Mouse (Mus musculus) brain, embryonic 14.5 days (tissue): ENCODE results near the gene Comp. TPM values are rescaled to one million over a fixed set of nuclear protein-coding genes. Genes with fewer than 3 reads are reported as not detected.

Experiments used
- DNase-seq: peaks from one replicate; pipeline ENCODE4 v3.0.0-alpha.2; 2011; ENCODE audit warnings: low read depth
- CTCF ChIP-seq: fragments of 200-500 bp; IDR thresholded peaks from 2 replicates; pipeline ENCODE4 v1.5.1; 2012; ENCODE audit warnings: inconsistent platforms, mild to moderate bottlenecking, moderate library complexity, borderline replicate concordance; ENCODE audit not compliant: insufficient read depth, insufficient read length; ENCODE audit errors: extremely low read depth
- POLR2A ChIP-seq: fragments of 200-500 bp; IDR thresholded peaks from 2 replicates; pipeline ENCODE4 v1.6.1; 2012; ENCODE audit warnings: mild to moderate bottlenecking, inconsistent platforms, borderline replicate concordance; ENCODE audit not compliant: poor library complexity, insufficient read depth, insufficient read length, severe bottlenecking; ENCODE audit errors: extremely low read depth
- polyA plus RNA-seq: library from polyadenylated mRNA; depleted of rRNA; stranded (reverse); fragments of >200 nt; gene quantifications from 2 replicates; pipeline ENCODE4 v1.2.3, GENCODE M21; 2012; rRNA removed

The Comp gene
- polyA plus RNA-seq, 1 experiment: 0.12 TPM

DNA sequence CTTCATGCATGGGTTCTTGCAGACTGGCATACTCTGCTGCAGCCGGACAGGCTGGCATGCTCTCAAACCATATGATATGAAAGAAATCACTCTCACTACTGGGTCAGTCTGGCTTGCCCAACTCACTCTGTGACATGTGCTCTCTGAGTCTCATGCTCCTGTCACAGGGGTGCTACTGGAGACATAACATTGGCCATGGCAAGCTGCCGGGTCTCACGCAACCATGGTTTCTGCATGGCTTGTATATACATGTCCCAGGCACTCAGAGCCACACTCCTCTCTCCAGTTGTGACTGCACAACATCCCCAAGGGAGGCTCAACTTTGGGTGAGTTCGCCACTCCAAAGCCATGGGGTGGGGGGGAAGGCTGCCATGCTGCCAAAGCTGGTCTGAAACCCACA, 57.9 kb downstream of the Comp start:
- TF ChIP-seq CTCF: no peak
- TF ChIP-seq POLR2A: no peak
- DNase-seq: no peak

Other genes with a start within 250 kb of the Comp start
- gene Nr2c2ap, start 242.2 kb upstream of the Comp start, polyA plus RNA-seq: 17.5 and 24.0 TPM in 2 replicates
- gene Rfxank, start 234.4 kb upstream of the Comp start, polyA plus RNA-seq: 19.1 and 20.0 TPM in 2 replicates
- 93.3 and 126 TPM in 2 replicates for gene Borcs8, start 234.1 kb upstream of the Comp start, polyA plus RNA-seq
- gene Mef2b, start 233.8 kb upstream of the Comp start, polyA plus RNA-seq: 0.22 and 0.33 TPM in 2 replicates
- 95.9 and 171 TPM in 2 replicates for gene Tmem161a, start 201.2 kb upstream of the Comp start, polyA plus RNA-seq
- 26.2 and 26.8 TPM in 2 replicates for gene Slc25a42, start 161.3 kb upstream of the Comp start, polyA plus RNA-seq
- 149 and 191 TPM in 2 replicates for gene Sugp2, start 139.3 kb upstream of the Comp start, polyA plus RNA-seq
- gene Armc6, start 139.1 kb upstream of the Comp start, polyA plus RNA-seq: 96.9 and 115 TPM in 2 replicates
- 68.5 and 80.2 TPM in 2 replicates for gene Homer3, start 90.7 kb upstream of the Comp start, polyA plus RNA-seq
- gene Ddx49, start 71.1 kb upstream of the Comp start, polyA plus RNA-seq: 61.3 and 66.2 TPM in 2 replicates
- 263 and 350 TPM in 2 replicates for gene Cope, start 71.0 kb upstream of the Comp start, polyA plus RNA-seq
- 34.1 and 45.1 TPM in 2 replicates for gene Cers1, start 57.8 kb upstream of the Comp start, polyA plus RNA-seq
- 10.2 and 12.5 TPM in 2 replicates for gene Gdf1, start 43.7 kb upstream of the Comp start, polyA plus RNA-seq
- gene Upf1, start 20.3 kb upstream of the Comp start, polyA plus RNA-seq: 20.5 and 40.3 TPM in 2 replicates
- 49.7 and 77.0 TPM in 2 replicates for gene Crtc1, start 66.0 kb downstream of the Comp start, polyA plus RNA-seq
- gene Klhl26, start 103.4 kb downstream of the Comp start, polyA plus RNA-seq: 46.7 and 50.6 TPM in 2 replicates
- 64.8 and 68.6 TPM in 2 replicates for gene Tmem59l, start 113.8 kb downstream of the Comp start, polyA plus RNA-seq
- 1.4 and 2.5 TPM in 2 replicates for gene Crlf1, start 119.6 kb downstream of the Comp start, polyA plus RNA-seq
- 175 and 234 TPM in 2 replicates for gene Rex1bd, start 133.2 kb downstream of the Comp start, polyA plus RNA-seq
- 1,073 and 1,241 TPM in 2 replicates for gene Uba52, start 137.2 kb downstream of the Comp start, polyA plus RNA-seq
- 485 and 597 TPM in 2 replicates for gene Fkbp8, start 154.2 kb downstream of the Comp start, polyA plus RNA-seq
- 44.5 and 52.0 TPM in 2 replicates for gene Kxd1, start 154.4 kb downstream of the Comp start, polyA plus RNA-seq
- 26.6 and 27.0 TPM in 2 replicates for gene Ell, start 165.9 kb downstream of the Comp start, polyA plus RNA-seq
- 165 and 231 TPM in 2 replicates for gene Isyna1, start 220.8 kb downstream of the Comp start, polyA plus RNA-seq
- gene Ssbp4, start 235.3 kb downstream of the Comp start, polyA plus RNA-seq: 202 and 236 TPM in 2 replicates
- 1.4 TPM in 2 replicates for gene Lrrc25, start 242.6 kb downstream of the Comp start, polyA plus RNA-seq